Mouse (Mus musculus): ENCODE results near the gene Gm6592. TPM values are rescaled to one million over a fixed set of nuclear protein-coding genes. Genes with fewer than 3 reads are reported as not detected.
"Not testable (repeated sequence)": the region's sequence is repeated elsewhere in the genome, so short reads cannot be mapped to it uniquely, and the experiment has no call there.

Gene Gm6592
- polyA plus RNA-seq (2014; fragmentation: Nextera tagmentation; extraction: Ambion mirVana): not detected in 2 replicates

DNA sequence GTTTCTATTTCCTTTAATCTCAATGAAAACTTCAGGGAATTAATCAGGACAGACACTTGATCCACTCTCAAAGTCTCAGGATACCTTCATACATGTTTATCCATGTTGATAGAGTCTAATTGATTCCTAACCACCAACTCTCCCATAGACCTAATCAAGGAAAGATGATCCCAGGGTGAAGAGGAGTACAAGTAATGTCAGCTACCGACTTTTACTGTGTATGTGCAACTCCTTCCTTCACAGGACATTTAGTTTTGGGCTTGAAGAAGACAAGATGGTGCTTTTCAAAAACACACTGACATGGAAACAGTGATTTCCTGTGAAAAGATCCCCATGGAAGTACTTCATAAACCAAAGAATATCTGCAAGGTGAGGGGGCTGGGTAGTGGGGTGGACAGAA is at the start of gene Gm6592:
TSS of gene Gm6592 (plus strand) at position 301 of the 400 bp plus-strand sequence.
- no peak for TF ChIP-seq CTCF (IDR thresholded peaks at IDR 0.05; ENCODE audit: low read depth)
- H3K4me1 ChIP-seq (ENCODE audit: insufficient read depth): no peaks in the 10 kb centered on the region
- ATAC-seq (ENCODE audit: insufficient read depth) (no peak), DNase-seq (no peak)
- no peak within 1 kb of the TSS for H3K27ac ChIP-seq (ENCODE audit: low read depth)
- H3K36me3 ChIP-seq (ENCODE audit: insufficient read depth): no peaks in the 10 kb centered on the region
- H3K27me3 ChIP-seq (ENCODE audit: insufficient read depth, low read length): no peaks in the 10 kb centered on the region
- H3K9me3 ChIP-seq (ENCODE audit: low read depth, low read length): no peaks in the 10 kb centered on the region
- no peak within 1 kb of the TSS for H3K4me2 ChIP-seq
- 74% methylated on average over 1 of the region's 1 CpGs for WGBS
- H3K4me3 ChIP-seq (ENCODE audit: low read depth, low read length): no peak within 1 kb of the TSS
- H3K9ac ChIP-seq: no peak within 1 kb of the TSS

- H3K4me2 ChIP-seq; H3K27ac ChIP-seq (ENCODE audit: low read depth); H3K9ac ChIP-seq; H3K4me1 ChIP-seq (ENCODE audit: insufficient read depth); DNase-seq; H3K27me3 ChIP-seq (ENCODE audit: insufficient read depth, low read length); ATAC-seq (ENCODE audit: insufficient read depth); H3K4me3 ChIP-seq (ENCODE audit: low read depth, low read length); H3K36me3 ChIP-seq (ENCODE audit: insufficient read depth); H3K9me3 ChIP-seq (ENCODE audit: low read depth, low read length): not testable (repeated sequence)
- WGBS: 73% methylated on average over 4 of the region's 4 CpGs
Observed at GRCm38 (mm10) chrX:8803391-8803790, 40.4 kb upstream of the Gm6592 start, which contains the start of gene Ssxb5. TSS of gene Ssxb5 (plus strand) at chrX:8803691.

DNA sequence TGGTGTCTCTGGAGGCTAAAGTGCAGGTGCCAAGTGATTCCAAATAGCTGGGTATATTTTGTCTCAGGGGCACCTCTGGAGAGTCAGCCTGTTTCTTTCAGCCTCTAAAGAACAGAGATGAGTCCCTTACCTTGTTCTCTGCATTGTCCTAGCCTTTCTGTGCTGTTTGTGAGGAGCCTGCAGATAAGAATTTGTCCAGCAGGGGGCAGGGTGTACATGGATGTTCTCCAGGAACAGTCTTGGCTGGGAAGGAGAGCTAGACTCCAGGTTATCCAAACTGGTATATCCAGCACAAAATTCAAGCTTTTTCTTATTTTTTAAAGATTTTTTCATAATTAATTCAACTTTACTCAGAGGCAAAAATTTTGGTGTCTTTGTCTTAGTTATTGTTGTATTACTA is 11.8 kb upstream of the Gm6592 start:
- H3K4me3 ChIP-seq (ENCODE audit: low read depth, low read length): no peak overlapping the region
- no peak overlapping the region for H3K4me2 ChIP-seq
- TF ChIP-seq CTCF (IDR thresholded peaks at IDR 0.05; ENCODE audit: low read depth): peak; percentile 63
- no peak overlapping the region for H3K27ac ChIP-seq (ENCODE audit: low read depth)
- no peaks in the 10 kb centered on the region for H3K4me1 ChIP-seq (ENCODE audit: insufficient read depth)
- H3K9me3 ChIP-seq (ENCODE audit: low read depth, low read length): no peaks in the 10 kb centered on the region
- ATAC-seq (ENCODE audit: insufficient read depth): no peak
- no peaks in the 10 kb centered on the region for H3K27me3 ChIP-seq (ENCODE audit: insufficient read depth, low read length)
- H3K36me3 ChIP-seq (ENCODE audit: insufficient read depth): no peaks in the 10 kb centered on the region
- peak; percentile 72 for DNase-seq
- no peak overlapping the region for H3K9ac ChIP-seq

GRCm38 (mm10) chrX:8852486-8852885 is 8.7 kb downstream of the Gm6592 start:
- H3K4me3 ChIP-seq (ENCODE audit: low read depth, low read length): no peak overlapping the region
- H3K4me1 ChIP-seq (ENCODE audit: insufficient read depth): no peaks in the 10 kb centered on the region
- no peak for TF ChIP-seq CTCF (IDR thresholded peaks at IDR 0.05; ENCODE audit: low read depth)
- no peak overlapping the region for H3K4me2 ChIP-seq
- H3K9me3 ChIP-seq (ENCODE audit: low read depth, low read length): no peaks in the 10 kb centered on the region
- no peaks in the 10 kb centered on the region for H3K27me3 ChIP-seq (ENCODE audit: insufficient read depth, low read length)
- no peak overlapping the region for H3K27ac ChIP-seq (ENCODE audit: low read depth)
- H3K36me3 ChIP-seq (ENCODE audit: insufficient read depth): no peaks in the 10 kb centered on the region
- no peak overlapping the region for H3K9ac ChIP-seq
- DNase-seq: no peak
- 86% methylated on average over 10 of the region's 10 CpGs for WGBS
- ATAC-seq (ENCODE audit: insufficient read depth): no peak

- H3K9ac ChIP-seq; H3K27me3 ChIP-seq (ENCODE audit: insufficient read depth, low read length); H3K4me1 ChIP-seq (ENCODE audit: insufficient read depth); H3K9me3 ChIP-seq (ENCODE audit: low read depth, low read length); H3K4me3 ChIP-seq (ENCODE audit: low read depth, low read length); H3K4me2 ChIP-seq; H3K36me3 ChIP-seq (ENCODE audit: insufficient read depth); H3K27ac ChIP-seq (ENCODE audit: low read depth): not testable (repeated sequence)
- ATAC-seq (ENCODE audit: insufficient read depth) (peak; percentile 47; the same call in 1 of the 2 replicates), DNase-seq (peak; percentile 86)
- peak; percentile 67 for TF ChIP-seq CTCF (IDR thresholded peaks at IDR 0.05; ENCODE audit: low read depth)
- WGBS: 2% methylated on average over 3 of the region's 3 CpGs
Observed at GRCm38 (mm10) chrX:8864331-8864730, 20.5 kb downstream of the Gm6592 start.

DNA sequence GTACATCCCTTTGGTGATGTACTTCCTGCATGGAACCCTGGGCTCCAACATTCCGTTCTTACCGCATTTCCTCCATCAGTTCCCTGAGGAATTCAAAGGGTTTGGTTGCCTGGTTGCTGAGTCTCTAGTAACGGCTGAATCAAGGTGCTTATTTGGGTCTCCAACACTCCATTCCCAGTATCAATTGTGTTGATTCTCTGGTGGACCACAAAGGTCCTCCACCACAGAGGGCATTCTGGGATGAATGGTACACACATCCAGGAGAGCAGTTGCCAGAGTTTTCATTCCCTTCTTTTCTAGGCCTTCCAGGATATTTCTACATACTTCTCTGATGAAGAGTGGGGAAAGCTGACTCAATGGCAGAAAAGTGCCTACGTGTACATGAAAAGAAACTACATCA is 30.2 kb downstream of the Gm6592 start, which contains the start of gene Gm5751:
TSS of gene Gm5751 (plus strand) at position 301 of the 400 bp plus-strand sequence.
- H3K27me3 ChIP-seq (ENCODE audit: insufficient read depth, low read length); H3K9ac ChIP-seq; H3K27ac ChIP-seq (ENCODE audit: low read depth); H3K4me2 ChIP-seq; H3K4me3 ChIP-seq (ENCODE audit: low read depth, low read length); DNase-seq; H3K36me3 ChIP-seq (ENCODE audit: insufficient read depth); ATAC-seq (ENCODE audit: insufficient read depth); H3K4me1 ChIP-seq (ENCODE audit: insufficient read depth); H3K9me3 ChIP-seq (ENCODE audit: low read depth, low read length): not testable (repeated sequence)
- 76% methylated on average over 3 of the region's 4 CpGs for WGBS

GRCm38 (mm10) chrX:8884336-8884735 is 40.5 kb downstream of the Gm6592 start:
- H3K27ac ChIP-seq (ENCODE audit: low read depth): no peak overlapping the region
- no peaks in the 10 kb centered on the region for H3K27me3 ChIP-seq (ENCODE audit: insufficient read depth, low read length)
- no peak for TF ChIP-seq CTCF (IDR thresholded peaks at IDR 0.05; ENCODE audit: low read depth)
- H3K4me2 ChIP-seq: no peak overlapping the region
- H3K4me3 ChIP-seq (ENCODE audit: low read depth, low read length): no peak overlapping the region
- DNase-seq (no peak), ATAC-seq (ENCODE audit: insufficient read depth) (no peak)
- 0 out of 2 replicates have a peak, but pooled peaks cover 5% of the 10 kb centered on the region for H3K36me3 ChIP-seq (ENCODE audit: insufficient read depth)
- no peaks in the 10 kb centered on the region for H3K9me3 ChIP-seq (ENCODE audit: low read depth, low read length)
- no peak overlapping the region for H3K9ac ChIP-seq
- 67% methylated on average over 4 of the region's 4 CpGs for WGBS
- no peaks in the 10 kb centered on the region for H3K4me1 ChIP-seq (ENCODE audit: insufficient read depth)

DNA sequence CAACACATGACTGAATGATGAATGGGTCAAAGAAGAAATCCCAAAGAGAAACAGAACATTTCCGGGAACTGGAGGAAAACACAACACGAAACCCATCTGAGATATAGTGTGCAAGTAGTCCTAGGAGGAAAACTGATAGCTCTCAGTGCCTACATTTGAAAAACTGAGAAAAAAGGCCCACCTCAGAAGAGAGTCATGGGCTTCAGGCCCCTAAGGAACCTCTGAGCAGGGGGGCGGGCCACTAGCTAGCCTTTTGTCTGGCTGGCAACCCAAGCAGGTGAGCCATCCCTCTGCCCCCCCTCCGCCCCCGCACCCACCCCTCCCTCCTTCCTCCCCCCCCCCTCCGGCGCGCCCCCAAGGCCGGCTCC is 48.2 kb downstream of the Gm6592 start:
- H3K27ac ChIP-seq (ENCODE audit: low read depth): peak overlapping the region; percentile 86
- peak overlapping the region; percentile 53 for H3K4me3 ChIP-seq (ENCODE audit: low read depth, low read length)
- 0 out of 2 replicates have a peak, but pooled peaks cover 5% of the 10 kb centered on the region for H3K36me3 ChIP-seq (ENCODE audit: insufficient read depth)
- peak overlapping the region; percentile 74 for H3K9ac ChIP-seq
- no peak for DNase-seq
- H3K27me3 ChIP-seq (ENCODE audit: insufficient read depth, low read length): no peaks in the 10 kb centered on the region
- peak; percentile 35 for ATAC-seq (ENCODE audit: insufficient read depth)
- H3K4me2 ChIP-seq: peak overlapping the region; percentile 67
- WGBS: 24% methylated on average over 4 of the region's 9 CpGs
- H3K9me3 ChIP-seq (ENCODE audit: low read depth, low read length): no peaks in the 10 kb centered on the region
- no peak for TF ChIP-seq CTCF (IDR thresholded peaks at IDR 0.05; ENCODE audit: low read depth)
- no peaks in the 10 kb centered on the region; the same call in 1 of the 2 replicates for H3K4me1 ChIP-seq (ENCODE audit: insufficient read depth)
